Mouse (Mus musculus): ENCODE results near the gene Mup6. TPM values are rescaled to one million over a fixed set of nuclear protein-coding genes. Genes with fewer than 3 reads are reported as not detected.
A peak's percentile ranks its signal among the peaks of the same experiment; 100 is the strongest.

The Mup6 gene
- polyA plus RNA-seq (2012; rRNA removed): not detected in 2 replicates

- WGBS: 54% methylated on average over 3 of the region's 3 CpGs
- no peaks in the 10 kb centered on the region for H3K36me3 ChIP-seq (ENCODE audit: control insufficient read depth, insufficient read depth, low read length)
- TF ChIP-seq CTCF (IDR thresholded peaks at IDR 0.05; ENCODE audit: borderline replicate concordance, control insufficient read depth, extremely low read depth, insufficient read depth, low read length, poor library complexity): no peak
- no peak for TF ChIP-seq POLR2A (IDR thresholded peaks at IDR 0.05; ENCODE audit: control insufficient read depth, extremely low read depth, insufficient read depth, low read length, poor library complexity)
These were observed at the start of gene Mup6 for GRCm38 (mm10) chr4:59963405-59964344. Gene Mup6 (plus strand): TSS chr4:59964294.

GRCm38 (mm10) chr4:59914608-59915403 is 49.3 kb upstream of the Mup6 start, which contains the start of gene Slc46a2:
Gene Slc46a2 (minus strand): TSS chr4:59915056.
- Histone ChIP-seq H3K4me1 (replicated peaks; ENCODE audit: control insufficient read depth, insufficient read depth, low read length) (no peaks in the 10 kb centered on the region), H3K27me3 (ENCODE audit: control insufficient read depth, insufficient read depth, low read length) (no peaks in the 10 kb centered on the region), H3K4me3 (ENCODE audit: control insufficient read depth, insufficient read depth, low read length) (0 out of 2 replicates have a peak within 1 kb of the TSS, but pooled peaks have one; percentile 2), H3K27ac (ENCODE audit: control insufficient read depth, insufficient read depth, low read length) (no peak within 1 kb of the TSS), H3K36me3 (ENCODE audit: control insufficient read depth, insufficient read depth, low read length) (no peaks in the 10 kb centered on the region)
- no peak for DNase-seq
- no peak for TF ChIP-seq POLR2A (IDR thresholded peaks at IDR 0.05; ENCODE audit: control insufficient read depth, extremely low read depth, insufficient read depth, low read length, poor library complexity)
- no peak for TF ChIP-seq CTCF (IDR thresholded peaks at IDR 0.05; ENCODE audit: borderline replicate concordance, control insufficient read depth, extremely low read depth, insufficient read depth, low read length, poor library complexity)
- WGBS: 38% methylated on average over 22 of the region's 22 CpGs

More at GRCm38 (mm10) chr4:59963405-59964344, at the start of gene Mup6:
- DNase-seq: no peak
- Histone ChIP-seq H3K4me1 (replicated peaks; ENCODE audit: control insufficient read depth, insufficient read depth, low read length) (no peaks in the 10 kb centered on the region), H3K27ac (ENCODE audit: control insufficient read depth, insufficient read depth, low read length) (no peak within 1 kb of the TSS), H3K4me3 (ENCODE audit: control insufficient read depth, insufficient read depth, low read length) (no peak within 1 kb of the TSS), H3K27me3 (ENCODE audit: control insufficient read depth, insufficient read depth, low read length) (no peaks in the 10 kb centered on the region)

- DNase-seq: no peak
- Histone ChIP-seq H3K4me3 (ENCODE audit: control insufficient read depth, insufficient read depth, low read length) (no peak overlapping the region), H3K4me1 (replicated peaks; ENCODE audit: control insufficient read depth, insufficient read depth, low read length) (no peaks in the 10 kb centered on the region), H3K27ac (ENCODE audit: control insufficient read depth, insufficient read depth, low read length) (no peak overlapping the region), H3K36me3 (ENCODE audit: control insufficient read depth, insufficient read depth, low read length) (no peaks in the 10 kb centered on the region), H3K27me3 (ENCODE audit: control insufficient read depth, insufficient read depth, low read length) (no peaks in the 10 kb centered on the region)
- WGBS: 97% methylated on average over 3 of the region's 3 CpGs
- TF ChIP-seq CTCF (IDR thresholded peaks at IDR 0.05; ENCODE audit: borderline replicate concordance, control insufficient read depth, extremely low read depth, insufficient read depth, low read length, poor library complexity): no peak
- TF ChIP-seq POLR2A (IDR thresholded peaks at IDR 0.05; ENCODE audit: control insufficient read depth, extremely low read depth, insufficient read depth, low read length, poor library complexity): no peak
These were observed 46.1 kb upstream of the Mup6 start for GRCm38 (mm10) chr4:59917966-59918365.

GRCm38 (mm10) chr4:59925082-59925481 is 39.0 kb upstream of the Mup6 start:
- TF ChIP-seq CTCF (IDR thresholded peaks at IDR 0.05; ENCODE audit: borderline replicate concordance, control insufficient read depth, extremely low read depth, insufficient read depth, low read length, poor library complexity) (no peak), POLR2A (IDR thresholded peaks at IDR 0.05; ENCODE audit: control insufficient read depth, extremely low read depth, insufficient read depth, low read length, poor library complexity) (no peak)
- Histone ChIP-seq H3K36me3 (ENCODE audit: control insufficient read depth, insufficient read depth, low read length) (no peaks in the 10 kb centered on the region), H3K27me3 (ENCODE audit: control insufficient read depth, insufficient read depth, low read length) (no peaks in the 10 kb centered on the region), H3K4me1 (replicated peaks; ENCODE audit: control insufficient read depth, insufficient read depth, low read length) (peaks cover 12% of the 10 kb centered on the region), H3K4me3 (ENCODE audit: control insufficient read depth, insufficient read depth, low read length) (no peak overlapping the region), H3K27ac (ENCODE audit: control insufficient read depth, insufficient read depth, low read length) (peak overlapping the region; percentile 48; the same call in 1 of the 2 replicates)
- peak; percentile 37 for DNase-seq
- WGBS: 41% methylated on average over 9 of the region's 9 CpGs

GRCm38 (mm10) chr4:59927666-59928065 is 36.4 kb upstream of the Mup6 start:
- TF ChIP-seq POLR2A (IDR thresholded peaks at IDR 0.05; ENCODE audit: control insufficient read depth, extremely low read depth, insufficient read depth, low read length, poor library complexity) (no peak), CTCF (IDR thresholded peaks at IDR 0.05; ENCODE audit: borderline replicate concordance, control insufficient read depth, extremely low read depth, insufficient read depth, low read length, poor library complexity) (no peak)
- Histone ChIP-seq H3K4me3 (ENCODE audit: control insufficient read depth, insufficient read depth, low read length) (no peak overlapping the region), H3K36me3 (ENCODE audit: control insufficient read depth, insufficient read depth, low read length) (no peaks in the 10 kb centered on the region), H3K27me3 (ENCODE audit: control insufficient read depth, insufficient read depth, low read length) (no peaks in the 10 kb centered on the region), H3K27ac (ENCODE audit: control insufficient read depth, insufficient read depth, low read length) (no peak overlapping the region), H3K4me1 (replicated peaks; ENCODE audit: control insufficient read depth, insufficient read depth, low read length) (peaks cover 12% of the 10 kb centered on the region)
- 90% methylated on average over 3 of the region's 3 CpGs for WGBS
- no peak for DNase-seq

- WGBS: 4% methylated on average over 6 of the region's 6 CpGs
- DNase-seq: peak; percentile 84
- no peak overlapping the region for H3K4me3 ChIP-seq (ENCODE audit: control insufficient read depth, insufficient read depth, low read length)
- H3K27ac ChIP-seq (ENCODE audit: control insufficient read depth, insufficient read depth, low read length): no peak overlapping the region
- H3K27me3 ChIP-seq (ENCODE audit: control insufficient read depth, insufficient read depth, low read length): no peaks in the 10 kb centered on the region
- H3K36me3 ChIP-seq (ENCODE audit: control insufficient read depth, insufficient read depth, low read length): no peaks in the 10 kb centered on the region
- TF ChIP-seq CTCF (IDR thresholded peaks at IDR 0.05; ENCODE audit: borderline replicate concordance, control insufficient read depth, extremely low read depth, insufficient read depth, low read length, poor library complexity) (peak; percentile 54; the same call in 1 of the 2 replicates), POLR2A (IDR thresholded peaks at IDR 0.05; ENCODE audit: control insufficient read depth, extremely low read depth, insufficient read depth, low read length, poor library complexity) (no peak)
- H3K4me1 ChIP-seq (replicated peaks; ENCODE audit: control insufficient read depth, insufficient read depth, low read length): peaks cover 12% of the 10 kb centered on the region
These were observed 35.7 kb upstream of the Mup6 start for GRCm38 (mm10) chr4:59928347-59928746.
